Mouse (Mus musculus) bone marrow, adult 2 months (tissue): Measurements from ENCODE around the gene Zfp937. TPM values are rescaled to one million over a fixed set of nuclear protein-coding genes. Genes with fewer than 3 reads are reported as not detected.

ENCODE experiments used
- polyA plus RNA-seq: library from polyadenylated mRNA; stranded (reverse); fragments of >200 nt; gene quantifications from 2 replicates; pipeline ENCODE4 v1.2.4, GENCODE M21; 2011; ENCODE audit warnings: low replicate concordance; ENCODE audit not compliant: missing spikeins, insufficient read depth, insufficient read length

Gene Zfp937
- polyA plus RNA-seq, 1 experiment = 0.57 TPM

Other genes starting within 250 kb of the Zfp937 start
- 3.1 and 8.3 TPM in 2 replicates for gene Zfp120, start 81.4 kb upstream of the Zfp937 start, polyA plus RNA-seq
- not detected in 2 replicates for gene Gm10770, start 38.4 kb upstream of the Zfp937 start, polyA plus RNA-seq
- gene Gm14139, start 36.3 kb upstream of the Zfp937 start, polyA plus RNA-seq = not detected in 2 replicates
- gene Gm21994, start 37.5 kb downstream of the Zfp937 start, polyA plus RNA-seq = 2.1 TPM in 1 of 2 replicates, not detected in the other
- gene Gm14124, start 39.4 kb downstream of the Zfp937 start, polyA plus RNA-seq = 0.67 TPM in 1 of 2 replicates, not detected in the other
- not detected in 2 replicates for gene Gm10130, start 105.6 kb downstream of the Zfp937 start, polyA plus RNA-seq
- gene 3300002I08Rik, start 144.7 kb downstream of the Zfp937 start, polyA plus RNA-seq = not detected in 2 replicates
- gene Zfp442, start 233.4 kb downstream of the Zfp937 start, polyA plus RNA-seq = 0.97 TPM in 1 of 2 replicates, not detected in the other